Mouse (Mus musculus): ENCODE data around the gene Acta2. TPM values are rescaled to one million over a fixed set of nuclear protein-coding genes. Genes with fewer than 3 reads are reported as not detected.

Gene Acta2
- polyA plus RNA-seq (2014; fragmentation: Illumina TruSeq; extraction: RNeasy Lipid Tissue Mini Kit (QIAGEN cat#74804); ENCODE audit: low read depth, low replicate concordance), result 9.9 TPM

DNA sequence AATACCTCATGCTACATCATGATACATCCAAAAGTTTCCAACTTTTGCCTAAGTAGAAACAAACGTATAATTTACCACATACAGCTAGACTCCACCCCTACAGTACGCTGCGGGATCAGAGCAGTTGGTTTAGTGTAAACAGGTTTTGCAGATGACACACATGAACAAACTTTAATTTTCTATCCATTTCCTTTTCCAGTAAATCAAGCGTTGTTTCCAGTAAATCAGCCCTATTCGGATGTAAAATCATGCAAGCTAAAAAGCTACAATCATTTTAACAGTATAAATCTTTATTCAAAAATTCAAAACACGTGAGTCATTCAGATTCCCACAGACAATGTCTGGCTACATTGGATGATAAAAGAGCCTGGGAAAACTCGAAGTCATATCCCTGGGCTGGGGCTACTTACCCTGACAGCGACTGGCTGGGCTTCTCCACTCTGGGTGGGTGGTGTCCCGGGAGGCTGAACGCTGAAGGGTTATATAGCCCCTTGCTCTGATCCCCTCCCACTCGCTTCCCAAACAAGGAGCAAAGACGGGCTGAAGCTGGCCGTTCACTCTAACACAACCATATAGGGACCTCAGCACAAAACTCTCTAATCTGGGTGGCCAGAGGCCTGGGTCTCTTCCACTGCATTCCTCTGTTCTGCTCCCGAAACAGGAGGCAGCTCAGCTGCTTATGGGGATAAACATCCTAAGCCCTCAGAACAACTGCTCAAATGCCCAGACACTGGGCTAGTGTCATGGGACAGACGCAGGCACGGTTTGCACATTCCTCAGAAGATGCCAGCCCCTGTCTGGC, at the start of gene Acta2:
Acta2 (minus strand) TSS at position 711 of the 802 bp plus-strand sequence.

DNA sequence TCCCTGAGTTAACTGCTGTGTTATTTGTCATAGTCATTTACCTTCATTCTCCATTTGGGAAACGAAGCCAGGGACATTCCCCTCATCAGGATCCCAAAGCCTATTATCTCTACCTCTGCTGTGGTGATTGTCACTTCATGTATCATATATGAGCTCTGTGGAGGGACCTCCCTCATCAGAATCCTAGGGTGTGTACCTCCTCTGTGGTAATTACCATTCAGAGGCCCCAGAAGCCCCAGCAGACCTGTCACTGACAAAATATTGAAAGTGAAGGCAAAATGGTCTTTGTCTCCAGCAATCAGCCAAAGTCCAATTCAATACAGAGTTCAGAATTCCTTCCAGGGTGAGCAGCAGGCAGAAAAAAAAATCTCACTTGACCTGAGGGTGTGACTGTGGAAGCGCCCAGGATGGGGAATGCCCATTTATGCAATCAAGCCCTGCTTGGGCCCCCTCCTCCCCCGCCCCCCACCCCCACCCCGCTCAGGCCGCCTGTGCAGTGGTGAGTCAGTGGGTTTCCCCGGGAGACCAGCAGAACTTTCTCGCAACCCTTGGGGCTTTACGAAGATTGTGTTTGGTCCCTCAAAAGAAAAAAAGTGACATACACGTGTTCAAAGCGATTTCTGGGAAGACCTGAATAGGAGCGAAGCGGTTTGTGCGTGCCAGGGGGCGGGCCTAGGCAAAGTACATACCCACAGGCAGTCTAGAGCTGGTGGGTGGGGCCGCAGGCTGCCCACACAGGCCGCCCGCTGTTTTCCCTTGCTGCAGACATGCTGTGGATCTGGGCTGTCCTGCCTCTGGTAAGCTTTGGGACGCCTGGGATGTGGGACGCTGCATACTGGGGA, 34.8 kb upstream of the Acta2 start, which contains the start of gene Fas:
Fas (plus strand) TSS at position 719 of the 842 bp plus-strand sequence.

DNA sequence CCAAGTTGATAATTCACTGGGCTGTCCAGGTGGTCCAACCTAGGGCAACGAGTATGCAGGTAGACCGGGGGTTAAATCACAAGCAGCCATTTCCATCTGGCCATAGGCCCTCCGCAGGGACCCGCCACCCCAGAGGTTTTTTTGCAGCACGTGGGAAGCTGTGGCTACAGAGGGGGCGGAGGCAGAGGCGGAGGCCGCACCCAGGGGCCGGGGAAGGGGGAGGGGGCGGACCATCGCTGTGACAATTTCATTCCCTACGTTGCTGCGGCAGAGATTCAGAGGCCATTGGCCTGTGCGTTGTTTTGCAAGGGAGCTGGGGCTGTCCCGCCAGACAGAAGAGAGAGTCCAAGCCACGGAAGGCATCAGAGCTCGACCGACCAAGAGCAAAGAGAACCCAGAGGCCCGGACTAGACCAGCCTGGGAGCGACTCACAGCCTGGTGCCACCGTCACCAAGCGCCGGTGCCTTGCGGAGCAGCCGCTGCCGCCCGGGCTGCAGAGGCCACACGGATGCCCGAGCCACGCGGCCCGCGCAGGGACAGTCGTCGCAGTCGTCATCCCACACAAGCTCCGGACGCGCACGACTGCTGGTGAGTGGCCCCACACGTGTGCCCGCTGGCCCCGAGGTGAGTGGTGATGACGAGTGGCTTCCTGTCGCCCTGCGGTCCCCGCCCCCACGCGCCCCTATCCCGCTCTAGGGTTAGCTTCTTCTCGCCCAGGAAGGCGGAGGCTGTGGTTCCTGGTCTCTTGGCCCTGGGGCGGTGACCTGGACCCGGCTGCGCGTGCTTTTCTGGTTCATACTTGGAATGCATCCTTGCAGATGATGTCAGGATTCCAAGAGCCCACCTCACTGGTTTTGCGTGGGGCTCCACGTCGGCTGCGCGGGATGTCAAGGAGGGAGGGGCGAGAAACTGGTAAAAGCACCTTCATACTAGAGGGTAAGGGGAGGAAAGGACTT, 63.1 kb downstream of the Acta2 start, which contains the start of gene Stambpl1:
Stambpl1 (plus strand) TSS at position 222 of the 956 bp plus-strand sequence.

Other genes with a start within 250 kb of the Acta2 start
- not detected for gene Lipk, start 247.3 kb downstream of the Acta2 start, polyA plus RNA-seq (2014; fragmentation: Illumina TruSeq; extraction: RNeasy Lipid Tissue Mini Kit (QIAGEN cat#74804); ENCODE audit: low read depth, low replicate concordance)
- not detected for gene Lipn, start 188.2 kb downstream of the Acta2 start, polyA plus RNA-seq (2014; fragmentation: Illumina TruSeq; extraction: RNeasy Lipid Tissue Mini Kit (QIAGEN cat#74804); ENCODE audit: low read depth, low replicate concordance)
- gene Lipm, start 154.7 kb downstream of the Acta2 start, polyA plus RNA-seq (2014; fragmentation: Illumina TruSeq; extraction: RNeasy Lipid Tissue Mini Kit (QIAGEN cat#74804); ENCODE audit: low read depth, low replicate concordance), result not detected
- gene Ankrd22, start 89.5 kb downstream of the Acta2 start, polyA plus RNA-seq (2014; fragmentation: Illumina TruSeq; extraction: RNeasy Lipid Tissue Mini Kit (QIAGEN cat#74804); ENCODE audit: low read depth, low replicate concordance), result not detected
- gene Stambpl1, start 63.4 kb downstream of the Acta2 start, polyA plus RNA-seq (2014; fragmentation: Illumina TruSeq; extraction: RNeasy Lipid Tissue Mini Kit (QIAGEN cat#74804); ENCODE audit: low read depth, low replicate concordance), result 3.5 TPM
- gene Fas, start 35.1 kb upstream of the Acta2 start, polyA plus RNA-seq (2014; fragmentation: Illumina TruSeq; extraction: RNeasy Lipid Tissue Mini Kit (QIAGEN cat#74804); ENCODE audit: low read depth, low replicate concordance), result 27.9 TPM
- 1.4 TPM for gene Ch25h, start 219.6 kb upstream of the Acta2 start, polyA plus RNA-seq (2014; fragmentation: Illumina TruSeq; extraction: RNeasy Lipid Tissue Mini Kit (QIAGEN cat#74804); ENCODE audit: low read depth, low replicate concordance)